Mouse (Mus musculus) forebrain, postnatal 0 days (tissue): ENCODE measurements around the gene AI837181. TPM values are rescaled to one million over a fixed set of nuclear protein-coding genes. Genes with fewer than 3 reads are reported as not detected.

Experiments used
- ATAC-seq: fragments of 200-750 bp; cut with Nextera tagmentation; 2 replicates; pipeline ENCODE4 v1.8.0; 2017; ENCODE audit warnings: mild to moderate bottlenecking, moderate library complexity
- DNase-seq: peaks from one replicate; pipeline ENCODE4 v3.0.0-alpha.2; 2015
- H3K27ac ChIP-seq: fragments of 300-500 bp; sonication (generic); 2 replicates; pipeline ENCODE4 v1.5.1; 2014; ENCODE audit warnings: low read depth, mild to moderate bottlenecking, antibody characterized with exemption, low read length, moderate library complexity, mixed read lengths
- H3K27me3 ChIP-seq: fragments of 300-500 bp; sonication (generic); 2 replicates; pipeline ENCODE4 v1.6.1; 2014; ENCODE audit warnings: mild to moderate bottlenecking, low read length, mixed read lengths; ENCODE audit not compliant: insufficient read depth
- H3K36me3 ChIP-seq: fragments of 300-500 bp; sonication (generic); 2 replicates; pipeline ENCODE4 v1.6.1; 2014; ENCODE audit warnings: mild to moderate bottlenecking, moderate library complexity; ENCODE audit not compliant: insufficient read depth
- H3K4me1 ChIP-seq: fragments of 300-500 bp; sonication (generic); 2 replicates; pipeline ENCODE4 v1.6.1; 2014; ENCODE audit warnings: antibody characterized with exemption; ENCODE audit not compliant: insufficient read depth
- H3K4me2 ChIP-seq: fragments of 300-500 bp; sonication (generic); 2 replicates; pipeline ENCODE4 v1.6.1; 2014; ENCODE audit warnings: low read depth, mild to moderate bottlenecking, moderate library complexity
- H3K4me3 ChIP-seq: fragments of 300-500 bp; sonication (generic); 2 replicates; pipeline ENCODE4 v1.5.1; 2014; ENCODE audit warnings: low read depth, low read length, mixed read lengths
- H3K9ac ChIP-seq: fragments of 300-500 bp; sonication (generic); 2 replicates; pipeline ENCODE4 v1.6.1; 2014; ENCODE audit warnings: mild to moderate bottlenecking
- H3K9me3 ChIP-seq: fragments of 300-500 bp; sonication (generic); 2 replicates; pipeline ENCODE4 v1.6.1; 2016; ENCODE audit warnings: low read length
- CTCF ChIP-seq: sonication (generic); IDR thresholded peaks from 2 replicates; pipeline ENCODE4 v1.5.1; 2016; ENCODE audit warnings: antibody characterized with exemption, control low read depth, low read depth
- WGBS: fragments of 180-500 bp; shearing (Covaris S2); extraction: QIAGEN DNeasy Blood & Tissue Kit; methylation state at CpG from one replicate; pipeline ENCODE4 v1.1.7; 2014; 5-methylcytosine and 5-hydroxymethylcytosine counted together
- polyA plus RNA-seq: library from polyadenylated mRNA; unstranded; fragments of >200 nt; fragmentation: Nextera tagmentation; extraction: Ambion mirVana; gene quantifications from 2 replicates; pipeline ENCODE4 v1.2.1, GENCODE M21; 2015
- total RNA-seq: library from RNA; depleted of rRNA; stranded (reverse); fragments of >200 nt; gene quantifications from 2 replicates; pipeline ENCODE4 v1.2.3, GENCODE M21; 2014

Gene AI837181
- total and polyA plus RNA-seq, 2 experiments from 2014 or later: 56.6 to 72.5 TPM

DNA sequence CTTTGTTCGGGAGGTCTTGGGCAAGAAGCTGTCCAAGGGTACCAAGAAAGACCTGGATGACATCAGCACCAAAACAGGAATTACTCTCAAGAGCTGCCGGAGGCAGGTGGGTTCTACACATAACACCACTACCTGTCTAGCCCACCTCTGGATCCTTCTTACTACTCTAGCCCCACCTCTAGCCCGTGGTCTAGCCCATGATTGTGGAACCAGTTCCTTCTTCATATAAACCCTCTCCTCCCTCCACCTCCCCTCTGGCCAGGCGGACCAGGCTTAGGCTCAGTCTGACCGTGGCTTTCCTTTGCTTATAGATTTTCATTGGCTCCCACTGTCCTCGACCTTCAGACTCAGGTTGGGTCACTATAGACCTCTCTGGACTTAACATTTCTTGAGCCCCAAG, 36.5 kb downstream of the AI837181 start:
- 82% methylated on average over 6 of the region's 6 CpGs for WGBS
- H3K36me3 ChIP-seq: peaks cover 33% of the 10 kb centered on the region
- no peak overlapping the region for H3K27ac ChIP-seq
- no peak for ATAC-seq
- peak overlapping the region; percentile 77; the same call in 1 of the 2 replicates for H3K9ac ChIP-seq
- no peak for TF ChIP-seq CTCF
- H3K9me3 ChIP-seq: no peaks in the 10 kb centered on the region
- H3K4me2 ChIP-seq: peak overlapping the region; percentile 93
- peaks cover 23% of the 10 kb centered on the region for H3K4me1 ChIP-seq
- DNase-seq: no peak
- H3K27me3 ChIP-seq: no peaks in the 10 kb centered on the region
- H3K4me3 ChIP-seq: peak overlapping the region; percentile 88

DNA sequence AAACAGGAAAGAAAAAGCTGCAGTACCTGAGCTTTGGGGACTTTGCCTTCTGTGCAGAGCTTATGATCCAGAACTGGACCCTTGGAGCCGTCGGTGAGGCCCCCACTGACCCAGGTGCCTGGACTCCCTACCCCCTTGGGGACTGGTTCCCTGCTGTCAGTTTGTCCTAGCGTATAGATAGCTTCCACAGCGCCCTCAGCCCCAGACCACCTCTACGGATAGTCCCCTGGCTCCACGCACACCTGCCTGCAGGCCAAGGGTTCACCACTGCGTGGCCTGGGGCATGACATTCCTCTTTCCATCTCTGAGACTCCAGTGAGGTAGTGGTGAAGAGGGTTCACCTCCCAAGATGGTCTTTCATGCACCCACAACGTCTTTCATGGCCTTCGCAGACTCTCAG, 38.3 kb downstream of the AI837181 start:
- H3K9ac ChIP-seq: no peak overlapping the region
- H3K36me3 ChIP-seq: peaks cover 41% of the 10 kb centered on the region
- H3K27me3 ChIP-seq: no peaks in the 10 kb centered on the region
- H3K4me3 ChIP-seq: no peak overlapping the region
- H3K27ac ChIP-seq: no peak overlapping the region
- ATAC-seq (no peak), DNase-seq (no peak)
- TF ChIP-seq CTCF: no peak
- no peaks in the 10 kb centered on the region for H3K9me3 ChIP-seq
- peaks cover 16% of the 10 kb centered on the region for H3K4me1 ChIP-seq
- no peak overlapping the region for H3K4me2 ChIP-seq
- WGBS: 92% methylated on average over 9 of the region's 9 CpGs

DNA sequence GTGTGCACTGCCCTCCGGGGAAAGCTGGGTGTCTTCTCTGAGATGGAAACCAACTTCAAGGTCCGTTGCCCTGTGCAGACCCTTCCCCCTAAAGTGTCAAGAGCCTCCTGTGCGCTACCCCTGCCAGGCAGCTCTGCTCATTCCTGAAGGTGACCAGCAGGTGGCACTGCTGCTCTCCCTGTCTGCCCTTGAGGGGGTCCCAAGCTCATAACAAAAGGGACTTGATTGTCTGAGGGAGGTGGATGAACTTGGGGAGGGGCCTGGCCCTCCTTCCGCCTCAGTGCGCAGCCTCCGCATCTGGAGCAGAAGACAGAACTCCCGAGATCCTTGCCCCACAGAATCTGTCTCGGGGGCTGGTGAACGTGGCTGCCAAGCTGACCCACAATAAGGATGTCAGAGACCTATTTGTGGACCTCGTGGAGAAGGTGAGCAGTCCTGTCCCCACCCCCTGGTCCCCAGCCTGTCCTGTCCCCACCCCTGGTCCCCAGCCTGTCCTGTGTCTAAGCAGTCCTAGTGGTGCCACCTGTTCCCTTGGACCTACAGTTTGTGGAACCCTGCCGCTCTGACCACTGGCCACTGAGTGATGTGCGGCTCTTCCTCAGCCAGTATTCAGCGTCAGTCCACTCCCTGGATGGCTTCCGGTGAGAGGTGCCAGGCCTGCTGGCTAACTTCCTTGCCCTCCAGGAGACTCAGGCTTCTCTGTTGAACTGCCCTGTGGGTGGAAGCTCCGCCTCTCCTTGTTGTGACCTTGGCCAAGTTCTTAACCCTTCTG, 39.0 kb downstream of the AI837181 start:
- no peaks in the 10 kb centered on the region for H3K9me3 ChIP-seq
- H3K4me1 ChIP-seq: peaks cover 15% of the 10 kb centered on the region
- peak overlapping the region; percentile 51 for H3K4me2 ChIP-seq
- peak overlapping the region; percentile 47 for H3K9ac ChIP-seq
- peaks cover 41% of the 10 kb centered on the region for H3K36me3 ChIP-seq
- H3K4me3 ChIP-seq: peak overlapping the region; percentile 29
- peak; percentile 94 for TF ChIP-seq CTCF
- peak overlapping the region; percentile 64 for H3K27ac ChIP-seq
- ATAC-seq (peak; percentile 70), DNase-seq (peak; percentile 86)
- H3K27me3 ChIP-seq: no peaks in the 10 kb centered on the region
- WGBS: 31% methylated on average over 15 of the region's 15 CpGs

DNA sequence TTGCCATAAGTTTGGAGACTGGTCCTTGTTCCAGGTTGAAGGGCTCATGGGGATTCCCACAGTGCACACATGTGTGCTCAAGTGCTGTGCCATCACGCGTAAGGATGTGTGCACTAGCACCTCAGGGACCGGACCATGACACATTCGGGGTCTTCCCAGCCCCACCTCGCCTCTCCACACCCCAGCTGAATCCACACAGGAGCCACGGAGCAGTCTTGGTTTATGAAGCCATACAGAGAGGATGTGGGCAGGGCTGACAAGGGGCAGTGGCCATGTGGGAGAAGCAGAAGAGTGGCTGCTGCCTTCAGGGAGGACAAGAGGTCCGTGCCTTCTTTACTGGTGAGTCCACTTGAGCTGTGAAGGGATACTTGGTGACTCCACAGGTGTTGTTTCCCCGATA, 40.1 kb downstream of the AI837181 start:
- no peak for DNase-seq
- no peak overlapping the region for H3K4me2 ChIP-seq
- H3K4me3 ChIP-seq: no peak overlapping the region
- no peaks in the 10 kb centered on the region for H3K27me3 ChIP-seq
- no peak for ATAC-seq
- H3K9me3 ChIP-seq: no peaks in the 10 kb centered on the region
- no peak overlapping the region for H3K9ac ChIP-seq
- peaks cover 41% of the 10 kb centered on the region for H3K36me3 ChIP-seq
- 96% methylated on average over 8 of the region's 8 CpGs for WGBS
- peaks cover 9% of the 10 kb centered on the region for H3K4me1 ChIP-seq
- no peak for TF ChIP-seq CTCF
- no peak overlapping the region for H3K27ac ChIP-seq

DNA sequence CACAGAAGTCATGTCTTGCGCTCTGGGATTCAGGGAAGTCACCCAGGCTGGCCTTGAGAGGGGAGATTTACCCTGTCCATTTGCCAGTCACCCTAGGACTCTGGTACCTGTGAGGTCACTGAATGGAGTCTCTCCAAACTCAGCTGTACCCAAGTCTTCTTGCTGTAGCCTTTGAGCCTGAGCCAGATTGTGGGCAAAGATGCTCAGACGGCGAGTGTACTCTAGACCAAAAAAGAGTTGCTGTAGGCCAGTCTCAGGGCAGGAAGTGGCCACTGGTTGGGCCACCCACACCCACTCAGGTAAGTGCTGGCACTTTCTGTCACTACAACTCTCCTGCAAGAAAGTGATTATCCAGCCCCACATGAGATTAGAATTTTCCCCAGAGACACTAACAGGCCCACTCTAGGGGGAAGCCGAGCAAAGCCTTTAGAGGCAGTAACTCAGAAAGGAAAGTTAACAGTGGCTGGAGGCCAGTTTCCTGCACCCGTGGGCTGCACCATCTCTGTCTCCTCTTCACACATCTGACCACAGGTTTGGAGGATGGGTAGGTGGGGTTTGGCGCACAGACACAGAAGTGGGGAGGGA, 42.1 kb downstream of the AI837181 start:
- no peak for ATAC-seq
- Histone ChIP-seq H3K27ac (no peak overlapping the region), H3K36me3 (peaks cover 41% of the 10 kb centered on the region), H3K4me1 (no peaks in the 10 kb centered on the region; the same call in 1 of the 2 replicates), H3K4me2 (no peak overlapping the region), H3K9ac (no peak overlapping the region), H3K27me3 (no peaks in the 10 kb centered on the region), H3K4me3 (no peak overlapping the region), H3K9me3 (no peaks in the 10 kb centered on the region)
- whole genome bisulfite sequencing: 91% methylated on average over 6 of the region's 6 CpGs
- DNase-seq: no peak
- no peak for TF ChIP-seq CTCF

DNA sequence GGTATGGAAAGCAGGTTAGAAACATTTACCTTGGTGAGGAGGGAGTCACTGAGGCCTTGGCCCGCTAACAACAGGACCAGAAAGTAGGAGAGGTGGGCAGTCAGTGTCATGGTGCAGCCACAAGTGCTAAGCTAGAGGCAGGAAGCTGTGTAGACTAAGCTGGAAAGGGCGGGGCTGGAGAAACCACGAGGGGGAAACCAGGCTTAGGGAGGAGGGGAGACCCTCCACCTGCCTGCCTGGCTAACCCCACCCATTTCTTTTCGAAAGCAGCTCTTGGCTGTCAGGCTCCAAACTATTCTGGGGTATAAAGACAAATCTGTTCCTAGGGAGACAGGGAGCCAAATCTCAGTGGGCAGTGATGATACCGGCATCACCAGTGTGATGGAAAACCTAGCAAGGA, 43.4 kb downstream of the AI837181 start, which contains the start of gene Ctsw:
Gene Ctsw, minus strand, starts transcription at position 134 of the 400 bp plus-strand sequence.
- Histone ChIP-seq H3K4me3 (no peak within 1 kb of the TSS), H3K9ac (no peak within 1 kb of the TSS), H3K9me3 (no peaks in the 10 kb centered on the region), H3K27ac (no peak within 1 kb of the TSS), H3K4me1 (no peaks in the 10 kb centered on the region; the same call in 1 of the 2 replicates), H3K36me3 (peaks cover 29% of the 10 kb centered on the region), H3K27me3 (no peaks in the 10 kb centered on the region), H3K4me2 (no peak within 1 kb of the TSS)
- DNase-seq (no peak), ATAC-seq (no peak)
- TF ChIP-seq CTCF: no peak
- 60% methylated on average over 5 of the region's 5 CpGs for WGBS

DNA sequence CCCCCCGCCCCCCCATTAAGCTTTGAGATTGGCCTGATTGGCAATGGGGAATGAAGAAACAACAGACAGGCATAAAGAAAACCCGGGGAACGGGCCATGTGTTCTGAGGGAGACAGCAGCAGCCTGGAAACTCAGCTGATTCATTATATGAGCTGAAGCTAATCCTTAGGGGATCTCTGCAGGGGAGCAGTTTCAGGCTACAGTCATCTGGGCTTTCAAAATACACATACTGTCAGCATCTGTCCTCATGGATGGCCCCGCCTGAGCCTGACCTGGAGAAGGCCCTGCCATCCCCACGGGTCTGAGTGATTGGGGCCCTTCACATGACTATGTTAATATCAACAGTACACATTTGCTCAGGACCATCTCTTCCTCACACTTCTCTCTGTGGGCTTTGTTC, 46.9 kb downstream of the AI837181 start:
- no peak overlapping the region for H3K4me2 ChIP-seq
- no peak overlapping the region for H3K9ac ChIP-seq
- H3K27ac ChIP-seq: no peak overlapping the region
- peaks cover 4% of the 10 kb centered on the region; the same call in 1 of the 2 replicates for H3K36me3 ChIP-seq
- TF ChIP-seq CTCF: no peak
- WGBS: 46% methylated on average over 5 of the region's 5 CpGs
- H3K4me1 ChIP-seq: peaks cover 6% of the 10 kb centered on the region; the same call in 1 of the 2 replicates
- H3K4me3 ChIP-seq: no peak overlapping the region
- H3K9me3 ChIP-seq: no peaks in the 10 kb centered on the region
- ATAC-seq (no peak), DNase-seq (no peak)
- H3K27me3 ChIP-seq: no peaks in the 10 kb centered on the region
